Mouse (Mus musculus) liver, postnatal 0 days (tissue): ENCODE measurements around the gene Ksr2.

ENCODE experiments used
- CTCF ChIP-seq: sonication (generic); IDR thresholded peaks from 2 replicates; pipeline ENCODE4 v1.5.1; 2016; ENCODE audit warnings: antibody characterized with exemption, low read depth
- EP300 ChIP-seq: IDR thresholded peaks from 2 replicates; pipeline ENCODE4 v1.6.1; 2016; ENCODE audit warnings: antibody characterized with exemption, low read depth, mild to moderate bottlenecking

DNA sequence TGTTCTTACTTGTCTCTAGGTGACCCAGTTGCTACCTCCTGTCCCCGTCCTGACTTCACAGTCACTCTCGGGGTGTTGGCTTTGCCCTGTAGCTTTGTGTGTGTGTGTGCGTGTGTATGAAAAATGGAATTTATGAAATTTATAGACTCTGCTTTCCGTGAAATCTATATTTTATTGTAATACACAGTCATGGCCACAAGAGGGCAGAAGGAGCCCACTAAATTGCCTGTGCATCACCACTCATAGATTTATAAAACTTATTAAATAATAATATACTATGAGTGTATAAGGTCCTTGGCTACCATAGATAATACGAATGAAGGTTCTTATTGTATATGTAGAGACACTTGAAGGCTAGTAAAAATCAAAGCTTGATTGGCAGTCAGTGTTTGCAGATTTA is 90.6 kb downstream of the Ksr2 start:
- peak; percentile 46 for TF ChIP-seq CTCF
- TF ChIP-seq EP300 = no peak
